Mouse (Mus musculus) embryonic fibroblast, embryonic 13.5 days (primary cell): Measurements from ENCODE around the gene Fbxl4.

Experiments used
- CTCF ChIP-seq: IDR thresholded peaks from 2 replicates; pipeline ENCODE4 v1.5.1; 2011; ENCODE audit warnings: mild to moderate bottlenecking, control low read depth, low read length, moderate library complexity, borderline replicate concordance; ENCODE audit not compliant: insufficient read depth
- POLR2A ChIP-seq: IDR thresholded peaks from 2 replicates; pipeline ENCODE4 v1.6.1; 2011; ENCODE audit warnings: low read depth, mild to moderate bottlenecking, control low read depth, low read length, moderate library complexity

- TF ChIP-seq CTCF (peak; percentile 51; the same call in 1 of the 2 replicates), POLR2A (no peak)
These were observed 10.0 kb downstream of the Fbxl4 start for GRCm38 (mm10) chr4:22367368-22367767.
